In the genomic region with DNA sequence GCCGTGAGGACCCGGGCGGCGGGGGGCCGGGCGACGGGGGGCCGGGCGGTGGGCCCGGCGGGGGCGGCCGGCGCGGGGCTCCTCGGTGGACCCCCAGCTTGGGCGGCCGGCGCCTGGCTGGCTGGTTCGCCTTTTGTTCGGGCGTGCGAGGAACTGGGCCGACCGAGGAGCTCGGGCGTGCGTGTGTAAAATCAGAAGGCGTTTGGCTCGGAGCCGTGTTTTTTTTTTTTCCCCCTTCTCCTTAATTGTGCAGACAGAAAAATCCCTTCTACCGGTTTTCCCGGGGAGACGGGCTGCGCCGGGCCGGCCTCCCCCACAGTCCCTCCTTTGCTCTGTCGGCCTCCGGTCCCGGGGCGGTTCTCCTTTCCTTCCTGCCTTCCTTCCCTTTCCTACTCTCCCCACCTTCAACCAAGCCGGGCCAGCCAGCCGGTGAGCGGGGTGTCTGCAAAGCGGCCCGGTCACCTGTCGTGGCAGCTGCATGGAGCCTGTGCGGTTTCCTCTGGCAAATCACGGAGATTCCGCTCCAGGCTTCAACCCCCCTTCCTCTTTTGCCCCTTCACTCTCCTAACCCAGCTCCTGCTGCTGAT, we compare ENCODE assay signal across 7 mouse cellular contexts. TPM values are rescaled to one million over a fixed set of nuclear protein-coding genes. Genes with fewer than 3 reads are reported as not detected.
A peak's percentile ranks its signal among the peaks of the same experiment; 100 is the strongest.
DNase-seq lines count a peak whose midpoint lies in the region; ATAC-seq lines count a peak whose summit lies in the region.

No protein-coding gene starts in this region.

- H3K36me3 ChIP-seq in intestine, embryonic 14.5 days (ENCODE audit: control insufficient read depth, insufficient read depth, low read length): peaks cover 1% of the 10 kb centered on the region; the same call in 1 of the 2 replicates
- H3K36me3 ChIP-seq in limb, embryonic 10.5 days: peaks cover 27% of the 10 kb centered on the region
- H3K36me3 ChIP-seq in midbrain, embryonic 11.5 days (ENCODE audit: control insufficient read depth, insufficient read depth, low read length): no peaks in the 10 kb centered on the region

- no peaks in the 10 kb centered on the region for H3K9me3 ChIP-seq in intestine, embryonic 14.5 days (ENCODE audit: control insufficient read depth, low read length)
- H3K9me3 ChIP-seq in limb, embryonic 10.5 days (replicated peaks): no peaks in the 10 kb centered on the region
- no peaks in the 10 kb centered on the region for H3K9me3 ChIP-seq in midbrain, embryonic 11.5 days (ENCODE audit: control insufficient read depth, low read length)

- peak overlapping the region; percentile 81 for H3K27ac ChIP-seq in intestine, embryonic 14.5 days (ENCODE audit: low read depth)
- H3K27ac ChIP-seq in limb, embryonic 10.5 days: peak overlapping the region; percentile 97
- peak overlapping the region; percentile 91 for H3K27ac ChIP-seq in midbrain, embryonic 11.5 days (ENCODE audit: low read depth, low read length)

- peak overlapping the region; percentile 77 for H3K4me3 ChIP-seq in intestine, embryonic 14.5 days (ENCODE audit: low read depth, low read length)
- H3K4me3 ChIP-seq in limb, embryonic 10.5 days: peak overlapping the region; percentile 90
- H3K4me3 ChIP-seq in midbrain, embryonic 11.5 days (ENCODE audit: low read depth, low read length): peak overlapping the region; percentile 90

- ATAC-seq in common myeloid progenitor, adult 5-6 weeks (replicated peaks; ENCODE audit: low read depth, poor library complexity, severe bottlenecking): peak; percentile 68
- ATAC-seq in intestine, embryonic 14.5 days (replicated peaks; ENCODE audit: low FRiP score, low TSS enrichment, low read depth): peak; percentile 13; the same call in 1 of the 2 replicates
- ATAC-seq in midbrain, embryonic 11.5 days (ENCODE audit: low FRiP score): peak; percentile 23; the same call in 1 of the 2 replicates

- H3K27me3 ChIP-seq in intestine, embryonic 14.5 days (replicated peaks; ENCODE audit: control insufficient read depth, insufficient read depth, low read length): 0 out of 2 replicates have a peak, but pooled peaks cover 3% of the 10 kb centered on the region
- 0 out of 2 replicates have a peak, but pooled peaks cover 4% of the 10 kb centered on the region for H3K27me3 ChIP-seq in limb, embryonic 10.5 days (ENCODE audit: low read depth, poor library complexity, severe bottlenecking)
- no peaks in the 10 kb centered on the region; the same call in 1 of the 2 replicates for H3K27me3 ChIP-seq in midbrain, embryonic 11.5 days (ENCODE audit: control insufficient read depth, insufficient read depth, low read length)

- H3K4me2 ChIP-seq in intestine, embryonic 14.5 days (ENCODE audit: low read length): peak overlapping the region; percentile 88
- peak overlapping the region; percentile 78 for H3K4me2 ChIP-seq in midbrain, embryonic 11.5 days

- H3K4me1 ChIP-seq in intestine, embryonic 14.5 days (replicated peaks; ENCODE audit: control insufficient read depth, insufficient read depth, low read length): peaks cover 17% of the 10 kb centered on the region
- peaks cover 22% of the 10 kb centered on the region for H3K4me1 ChIP-seq in limb, embryonic 10.5 days
- peaks cover 18% of the 10 kb centered on the region for H3K4me1 ChIP-seq in midbrain, embryonic 11.5 days (ENCODE audit: control insufficient read depth, insufficient read depth, low read length)

- intact Hi-C loops in gastrocnemius, postnatal 14 days (cut with DNase I; ENCODE audit: low total_unique reads): no loop called here

- WGBS in intestine, embryonic 14.5 days: under 1% methylated on average over 46 of the region's 50 CpGs
- under 1% methylated on average over 50 of the region's 50 CpGs for WGBS in limb, embryonic 10.5 days
- under 1% methylated on average over 31 of the region's 50 CpGs for WGBS in midbrain, embryonic 11.5 days

- DNase-seq in adrenal gland, adult 2 months: peak; percentile 67
- DNase-seq in gastrocnemius, postnatal 14 days: peak; percentile 56
- peak; percentile 85 for DNase-seq in intestine, embryonic 14.5 days (ENCODE audit: low spot score)
- peak; percentile 76 for DNase-seq in limb, embryonic 10.5 days (ENCODE audit: low spot score)
- DNase-seq in midbrain, embryonic 11.5 days (ENCODE audit: low spot score, missing footprints): peak; percentile 96
- peak; percentile 2 for DNase-seq in spleen, adult 12 weeks (ENCODE audit: low spot score)

- peak overlapping the region; percentile 87 for H3K9ac ChIP-seq in intestine, embryonic 14.5 days (ENCODE audit: low read length)
- peak overlapping the region; percentile 96 for H3K9ac ChIP-seq in midbrain, embryonic 11.5 days (ENCODE audit: low read length)

RNA-seq across cellular contexts. Expression of gene Tulp4, which starts 0.9 kb away (rescaled TPM):
- 10 to 100 TPM; 66.5 to 85.6 TPM for total RNA-seq in adrenal gland, adult 2 months (2021)
- polyA plus RNA-seq in adrenal gland, adult 2 months (2012; rRNA removed): 53.3 and 66.6 TPM in 2 replicates
- 14.5 and 15.9 TPM in 2 replicates for total RNA-seq in common myeloid progenitor, adult 5-6 weeks (2017)
- total RNA-seq in gastrocnemius, postnatal 14 days (2021): 10 to 100 TPM; 90.0 to 98.1 TPM
- 83.6 and 86.3 TPM in 2 replicates for polyA plus RNA-seq in intestine, embryonic 14.5 days (2014; fragmentation: Nextera tagmentation; extraction: Ambion mirVana)
- 145 and 159 TPM in 2 replicates for polyA plus RNA-seq in limb, embryonic 10.5 days (2016; fragmentation: Nextera tagmentation; extraction: Ambion mirVana)
- polyA plus RNA-seq in midbrain, embryonic 11.5 days (2014; fragmentation: Nextera tagmentation; extraction: Ambion mirVana): 97.4 and 104 TPM in 2 replicates

RNA-seq across cellular contexts. Expression of gene Gtf2h5, which starts 27.5 kb away (rescaled TPM):
- total RNA-seq in adrenal gland, adult 2 months (2021): 10 to 100 TPM; 60.6 to 93.9 TPM
- 3.9 and 4.5 TPM in 2 replicates for polyA plus RNA-seq in adrenal gland, adult 2 months (2012; rRNA removed)
- 51.5 and 63.0 TPM in 2 replicates for total RNA-seq in common myeloid progenitor, adult 5-6 weeks (2017)
- 10 to 100 TPM; 55.5 to 61.0 TPM for total RNA-seq in gastrocnemius, postnatal 14 days (2021)
- polyA plus RNA-seq in intestine, embryonic 14.5 days (2014; fragmentation: Nextera tagmentation; extraction: Ambion mirVana): 154 and 161 TPM in 2 replicates
- 166 and 173 TPM in 2 replicates for polyA plus RNA-seq in limb, embryonic 10.5 days (2016; fragmentation: Nextera tagmentation; extraction: Ambion mirVana)
- polyA plus RNA-seq in midbrain, embryonic 11.5 days (2014; fragmentation: Nextera tagmentation; extraction: Ambion mirVana): 169 and 171 TPM in 2 replicates

RNA-seq across cellular contexts. Expression of gene Serac1, which starts 27.6 kb away (rescaled TPM):
- 1 to 10 TPM; 5.3 to 6.9 TPM for total RNA-seq in adrenal gland, adult 2 months (2021)
- polyA plus RNA-seq in adrenal gland, adult 2 months (2012; rRNA removed): 2.8 and 4.9 TPM in 2 replicates
- total RNA-seq in common myeloid progenitor, adult 5-6 weeks (2017): 1.9 and 4.8 TPM in 2 replicates
- total RNA-seq in gastrocnemius, postnatal 14 days (2021): 1 to 10 TPM; 4.1 to 5.1 TPM
- 5.1 and 5.4 TPM in 2 replicates for polyA plus RNA-seq in intestine, embryonic 14.5 days (2014; fragmentation: Nextera tagmentation; extraction: Ambion mirVana)
- 5.3 and 6.8 TPM in 2 replicates for polyA plus RNA-seq in limb, embryonic 10.5 days (2016; fragmentation: Nextera tagmentation; extraction: Ambion mirVana)
- 7.7 and 7.9 TPM in 2 replicates for polyA plus RNA-seq in midbrain, embryonic 11.5 days (2014; fragmentation: Nextera tagmentation; extraction: Ambion mirVana)

Comparison
In these comparisons a context has a peak if more than half of its experiments do, and no peak if none do; other contexts are left out.
1. Peak in every context shown above with its lines: DNase-seq, ATAC-seq, H3K4me3 ChIP-seq and H3K27ac ChIP-seq.
2. DNase-seq: peak in every context shown above with its lines; median percentile 96 in midbrain, embryonic 11.5 days; 85 in intestine, embryonic 14.5 days; 76 in limb, embryonic 10.5 days; 67 in adrenal gland, adult 2 months; 56 in gastrocnemius, postnatal 14 days; 2 in spleen, adult 12 weeks.
3. ATAC-seq: peak in every context shown above with its lines; median percentile 68 in common myeloid progenitor, adult 5-6 weeks; 23 in midbrain, embryonic 11.5 days; 13 in intestine, embryonic 14.5 days.
4. RNA of gene Gtf2h5, which starts 27.5 kb away (polyA plus RNA-seq): 166 to 173 TPM in limb, embryonic 10.5 days, 169 to 171 TPM in midbrain, embryonic 11.5 days and 154 to 161 TPM in intestine, embryonic 14.5 days; 3.9 to 4.5 TPM in adrenal gland, adult 2 months; every median in the first group is over 10 times any median in the second.